Mouse (Mus musculus) bone marrow macrophage, adult 2 months (primary cell): Measurements from ENCODE around the gene Siva1. TPM values are rescaled to one million over a fixed set of nuclear protein-coding genes. Genes with fewer than 3 reads are reported as not detected.

Experiments
- H3K27ac ChIP-seq: 2 replicates; pipeline ENCODE4 v1.5.1; 2012; ENCODE audit warnings: low read depth, low read length; ENCODE audit not compliant: insufficient read depth
- H3K4me1 ChIP-seq: 2 replicates; pipeline ENCODE4 v1.6.1; 2012; ENCODE audit warnings: low read length; ENCODE audit not compliant: control insufficient read depth, insufficient read depth
- H3K4me3 ChIP-seq: 2 replicates; pipeline ENCODE4 v1.5.1; 2012; ENCODE audit warnings: mild to moderate bottlenecking, low read length, moderate library complexity; ENCODE audit not compliant: insufficient read depth
- CTCF ChIP-seq: IDR thresholded peaks from 2 replicates; pipeline ENCODE4 v1.5.1; 2012; ENCODE audit warnings: low read depth, mild to moderate bottlenecking, low read length, moderate library complexity
- POLR2A ChIP-seq: IDR thresholded peaks from 2 replicates; pipeline ENCODE4 v1.6.1; 2012; ENCODE audit warnings: mild to moderate bottlenecking, low read depth, low read length, borderline replicate concordance
- polyA plus RNA-seq: library from polyadenylated mRNA; stranded (reverse); fragments of >200 nt; gene quantifications from 2 replicates; pipeline ENCODE4 v1.2.4, GENCODE M21; 2012; ENCODE audit not compliant: missing spikeins, insufficient read depth, insufficient read length

The Siva1 gene
- polyA plus RNA-seq, 1 experiment = 34.9 TPM

- Histone ChIP-seq H3K4me1 (peaks cover 49% of the 10 kb centered on the region), H3K27ac (peak overlapping the region; percentile 95), H3K4me3 (peak overlapping the region; percentile 60)
- TF ChIP-seq POLR2A (no peak), CTCF (no peak)
These were observed 12.2 kb upstream of the Siva1 start for GRCm38 (mm10) chr12:112632084-112632777.

GRCm38 (mm10) chr12:112632907-112633306, 11.6 kb upstream of the Siva1 start:
- Histone ChIP-seq H3K27ac (peak overlapping the region; percentile 95), H3K4me1 (peaks cover 42% of the 10 kb centered on the region), H3K4me3 (peak overlapping the region; percentile 60)
- TF ChIP-seq POLR2A (no peak), CTCF (no peak)

GRCm38 (mm10) chr12:112633686-112634085, 10.8 kb upstream of the Siva1 start:
- peaks cover 35% of the 10 kb centered on the region for H3K4me1 ChIP-seq
- TF ChIP-seq POLR2A (no peak), CTCF (no peak)
- no peak overlapping the region for H3K4me3 ChIP-seq
- peak overlapping the region; percentile 95 for H3K27ac ChIP-seq

GRCm38 (mm10) chr12:112639526-112639925, 5.0 kb upstream of the Siva1 start:
- Histone ChIP-seq H3K27ac (no peak overlapping the region), H3K4me3 (no peak overlapping the region), H3K4me1 (peaks cover 7% of the 10 kb centered on the region)
- no peak for TF ChIP-seq CTCF
- TF ChIP-seq POLR2A = no peak

GRCm38 (mm10) chr12:112643126-112643525, 1.4 kb upstream of the Siva1 start:
- Histone ChIP-seq H3K4me3 (no peak overlapping the region), H3K27ac (no peak overlapping the region), H3K4me1 (peaks cover 17% of the 10 kb centered on the region)
- TF ChIP-seq POLR2A (no peak), CTCF (no peak)

GRCm38 (mm10) chr12:112644855-112645506, 502 bp downstream of the Siva1 start:
- Histone ChIP-seq H3K27ac (peak overlapping the region; percentile 49; the same call in 1 of the 2 replicates), H3K4me3 (peak overlapping the region; percentile 97), H3K4me1 (peaks cover 17% of the 10 kb centered on the region)
- TF ChIP-seq POLR2A = 0 out of 2 replicates have a peak, but pooled peaks have one; percentile 10
- TF ChIP-seq CTCF = no peak

- peak overlapping the region; percentile 97 for H3K4me3 ChIP-seq
- no peak for TF ChIP-seq CTCF
- TF ChIP-seq POLR2A = no peak
These were observed 1.7 kb downstream of the Siva1 start for GRCm38 (mm10) chr12:112646139-112646538.

GRCm38 (mm10) chr12:112648081-112648480, 3.6 kb downstream of the Siva1 start:
- Histone ChIP-seq H3K4me3 (no peak overlapping the region), H3K27ac (no peak overlapping the region), H3K4me1 (peaks cover 15% of the 10 kb centered on the region)
- no peak for TF ChIP-seq CTCF
- no peak for TF ChIP-seq POLR2A

More at GRCm38 (mm10) chr12:112646139-112646538, 1.7 kb downstream of the Siva1 start:
- Histone ChIP-seq H3K27ac (no peak overlapping the region), H3K4me1 (peaks cover 17% of the 10 kb centered on the region)

- TF ChIP-seq CTCF (no peak), POLR2A (no peak)
- H3K27ac ChIP-seq = no peak overlapping the region
- H3K4me1 ChIP-seq = 0 out of 2 replicates have a peak, but pooled peaks cover under 1% of the 10 kb centered on the region
- H3K4me3 ChIP-seq = no peak overlapping the region
These were observed 7.4 kb downstream of the Siva1 start for GRCm38 (mm10) chr12:112651778-112652439.

GRCm38 (mm10) chr12:112653157-112653824, 8.8 kb downstream of the Siva1 start:
- H3K4me3 ChIP-seq = no peak overlapping the region
- H3K27ac ChIP-seq = no peak overlapping the region
- TF ChIP-seq POLR2A = no peak
- peak; percentile 64 for TF ChIP-seq CTCF
- H3K4me1 ChIP-seq = no peaks in the 10 kb centered on the region
